Mouse (Mus musculus) splenic B cell, adult 2 months (primary cell): ENCODE data around the gene Gm17018.

Experiments used
- DNase-seq: peaks from one replicate; pipeline ENCODE4 v3.0.0-alpha.2; 2011; ENCODE audit warnings: low read depth, low spot score
- H3K27me3 ChIP-seq: 2 replicates; pipeline ENCODE4 v1.6.1; 2012; ENCODE audit warnings: mild to moderate bottlenecking, low read length, moderate library complexity, mixed read lengths; ENCODE audit not compliant: control insufficient read depth, poor library complexity, insufficient read depth, severe bottlenecking
- H3K36me3 ChIP-seq: 2 replicates; pipeline ENCODE4 v1.6.1; 2012; ENCODE audit warnings: mild to moderate bottlenecking, low read length, moderate library complexity, mixed read lengths; ENCODE audit not compliant: control insufficient read depth, poor library complexity, insufficient read depth, severe bottlenecking

The Gm17018 gene

GRCm38 (mm10) chr19:45591704-45592103 is 31.3 kb downstream of the Gm17018 start:
- no peaks in the 10 kb centered on the region for H3K36me3 ChIP-seq
- no peak for DNase-seq
- no peaks in the 10 kb centered on the region for H3K27me3 ChIP-seq

DNA sequence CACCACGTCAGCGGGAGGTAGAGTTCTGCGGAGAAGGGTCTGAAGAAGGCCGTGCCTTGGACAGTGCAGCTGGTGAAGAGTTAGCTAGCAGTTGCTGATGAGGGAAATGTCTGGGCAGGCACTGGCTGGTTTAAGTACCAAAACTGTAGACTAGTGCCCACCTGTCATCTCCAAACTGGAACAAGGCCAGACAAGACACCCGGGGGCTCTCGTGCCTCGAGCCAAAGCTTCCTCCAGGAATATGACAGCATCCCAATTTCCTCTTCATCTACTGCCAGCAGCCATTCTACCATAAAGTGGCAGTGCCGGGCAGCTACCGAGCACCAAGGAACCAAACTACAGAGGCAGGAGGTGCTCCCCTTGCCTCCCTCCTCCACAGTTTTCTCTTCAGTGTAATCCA is 32.5 kb downstream of the Gm17018 start:
- DNase-seq = no peak
- no peaks in the 10 kb centered on the region for H3K27me3 ChIP-seq
- H3K36me3 ChIP-seq = no peaks in the 10 kb centered on the region

GRCm38 (mm10) chr19:45594079-45594478 is 33.7 kb downstream of the Gm17018 start:
- no peaks in the 10 kb centered on the region for H3K27me3 ChIP-seq
- no peak for DNase-seq

GRCm38 (mm10) chr19:45595481-45595880 is 35.1 kb downstream of the Gm17018 start:
- no peak for DNase-seq
- H3K27me3 ChIP-seq = no peaks in the 10 kb centered on the region
- H3K36me3 ChIP-seq = no peaks in the 10 kb centered on the region

More at GRCm38 (mm10) chr19:45594079-45594478, 33.7 kb downstream of the Gm17018 start:
- no peaks in the 10 kb centered on the region for H3K36me3 ChIP-seq

DNA sequence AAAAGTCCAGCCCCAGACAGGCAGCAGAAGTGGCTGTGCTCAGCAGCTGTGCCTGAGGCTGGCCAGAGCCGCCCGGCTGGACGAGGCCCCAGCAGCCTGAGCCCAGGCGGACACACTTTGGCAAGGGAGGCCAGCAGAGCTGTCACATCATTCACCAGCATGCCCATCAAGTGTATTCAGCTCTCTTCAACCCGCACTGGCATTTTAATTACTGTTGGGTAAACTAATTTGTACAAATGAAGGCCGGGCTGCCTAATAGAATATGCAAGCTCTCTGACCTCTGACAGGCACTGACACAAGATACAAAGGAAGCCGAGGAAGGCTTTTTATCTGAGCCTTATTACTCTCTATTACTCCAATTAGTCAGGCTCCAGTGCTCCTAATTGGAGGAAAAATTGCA is 35.6 kb downstream of the Gm17018 start:
- no peaks in the 10 kb centered on the region for H3K36me3 ChIP-seq

DNA sequence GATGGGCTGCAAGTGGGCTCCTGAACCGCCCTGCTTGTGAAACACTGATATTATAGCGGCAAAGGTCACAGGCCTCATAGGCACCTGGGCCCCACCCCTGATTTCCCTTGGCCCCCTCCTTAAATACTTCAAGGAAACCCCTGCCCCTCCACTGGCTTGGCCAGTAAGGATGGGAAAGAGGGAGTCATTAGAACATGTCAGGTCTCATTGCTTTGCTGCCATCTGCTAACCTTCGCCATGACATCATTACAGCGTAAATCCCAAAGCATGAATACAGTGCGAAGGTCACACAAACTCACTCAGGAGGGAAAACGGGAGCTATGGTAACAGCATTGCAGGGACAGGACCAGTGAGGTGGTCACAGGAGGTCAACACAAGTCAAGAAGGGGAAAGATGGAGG is 36.0 kb downstream of the Gm17018 start:
- Histone ChIP-seq H3K36me3 (no peaks in the 10 kb centered on the region), H3K27me3 (no peaks in the 10 kb centered on the region)
- no peak for DNase-seq

More for the DNA sequence above, 35.6 kb downstream of the Gm17018 start:
- no peak for DNase-seq
- H3K27me3 ChIP-seq = no peaks in the 10 kb centered on the region

DNA sequence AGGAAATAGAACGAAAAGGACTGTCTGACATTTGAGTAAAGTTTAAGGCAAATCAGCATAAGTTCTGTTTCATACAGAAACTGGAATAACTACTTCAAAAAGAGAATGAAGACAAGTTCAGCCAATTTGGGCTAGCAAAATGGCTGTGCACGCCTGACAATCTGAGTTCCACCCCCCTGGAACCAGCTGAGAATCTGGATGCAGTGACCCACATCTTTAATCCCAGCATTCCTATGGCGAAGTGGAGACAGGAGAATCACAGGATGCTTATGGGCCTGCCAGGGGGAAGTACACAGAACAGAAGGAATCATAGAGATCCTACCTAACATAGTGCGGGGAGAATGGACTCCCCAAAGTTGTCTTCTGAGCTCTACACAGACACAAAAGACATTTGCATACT is 36.7 kb downstream of the Gm17018 start:
- Histone ChIP-seq H3K36me3 (no peaks in the 10 kb centered on the region), H3K27me3 (no peaks in the 10 kb centered on the region)
- DNase-seq = no peak

DNA sequence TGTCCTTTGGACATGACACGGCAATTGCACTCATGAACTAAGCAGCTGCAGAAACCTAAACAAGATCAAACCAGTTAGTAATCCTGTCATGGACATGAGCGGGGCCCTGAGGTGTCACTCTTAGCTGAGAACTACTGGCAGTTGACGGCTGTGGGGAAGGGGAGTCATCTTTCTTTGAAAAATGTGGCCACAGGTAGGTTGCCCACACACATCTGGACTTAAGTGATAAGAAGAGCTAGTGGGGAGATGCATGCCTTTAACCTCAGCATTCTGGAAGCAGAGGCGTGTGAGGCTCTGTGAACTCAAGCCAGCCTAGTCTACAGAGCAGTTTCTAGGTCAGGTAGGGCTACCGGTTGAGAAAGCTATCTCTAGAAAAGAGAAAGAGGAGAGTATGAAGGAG is 42.2 kb downstream of the Gm17018 start:
- no peaks in the 10 kb centered on the region for H3K27me3 ChIP-seq
- H3K36me3 ChIP-seq = no peaks in the 10 kb centered on the region
- DNase-seq = no peak

GRCm38 (mm10) chr19:45606701-45607100 is 46.3 kb downstream of the Gm17018 start:
- DNase-seq = no peak
- no peaks in the 10 kb centered on the region for H3K27me3 ChIP-seq
- H3K36me3 ChIP-seq = no peaks in the 10 kb centered on the region

DNA sequence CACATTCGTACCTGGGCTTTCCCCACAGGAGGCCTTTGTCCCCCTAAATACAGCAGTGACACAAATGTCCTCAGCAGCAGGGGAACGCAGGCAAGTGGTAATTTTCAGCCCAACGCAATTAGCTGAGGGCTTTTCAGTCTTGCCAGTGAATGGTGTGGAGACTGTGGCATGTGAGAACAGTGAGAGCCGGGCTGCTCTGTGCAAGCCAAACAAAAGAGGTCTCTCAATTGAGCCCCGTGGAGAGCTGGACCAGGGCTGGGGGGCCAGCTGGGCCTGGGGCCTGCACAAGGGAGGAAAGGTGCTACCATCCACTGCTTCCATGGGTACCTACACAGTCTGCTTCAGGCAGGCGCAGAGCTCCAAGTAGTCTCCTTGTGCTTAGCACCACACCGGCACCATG is 47.1 kb downstream of the Gm17018 start:
- Histone ChIP-seq H3K27me3 (no peaks in the 10 kb centered on the region), H3K36me3 (no peaks in the 10 kb centered on the region)
- DNase-seq = no peak

DNA sequence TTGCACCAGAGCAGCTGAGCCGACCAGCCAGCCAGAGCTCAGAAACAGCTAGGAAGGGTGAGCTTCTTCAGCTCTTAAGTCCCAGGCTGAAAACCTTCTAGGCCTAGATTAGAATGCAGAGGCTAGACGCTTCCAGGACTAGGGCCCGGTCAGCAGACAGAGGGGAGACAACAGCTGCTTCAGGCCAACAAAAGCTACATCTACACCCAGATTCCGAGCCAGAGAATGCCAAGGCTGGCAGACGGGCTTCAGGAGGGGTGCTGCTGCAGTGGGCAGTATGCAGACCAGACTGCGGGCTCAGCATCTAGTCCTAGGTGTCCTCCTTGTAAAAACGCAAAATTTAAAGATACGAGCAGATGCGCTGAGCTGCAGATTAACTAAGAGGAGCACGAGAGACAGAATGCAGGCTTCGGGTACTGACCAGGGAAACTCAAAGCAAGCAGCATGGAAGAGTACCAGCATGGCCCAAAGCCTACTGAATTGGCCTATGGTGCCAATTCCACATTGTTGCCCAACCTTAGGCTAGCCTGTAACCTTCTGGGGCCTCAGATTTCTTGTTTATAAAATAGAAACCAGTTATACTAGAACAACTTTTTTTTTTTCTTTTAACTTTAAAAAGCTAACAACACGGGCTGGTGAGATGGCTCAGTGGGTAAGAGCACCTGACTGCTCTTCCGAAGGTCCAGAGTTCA is 48.4 kb downstream of the Gm17018 start:
- no peaks in the 10 kb centered on the region for H3K36me3 ChIP-seq
- H3K27me3 ChIP-seq = no peaks in the 10 kb centered on the region
- no peak for DNase-seq

- Histone ChIP-seq H3K27me3 (no peaks in the 10 kb centered on the region), H3K36me3 (no peaks in the 10 kb centered on the region)
- no peak for DNase-seq
Measured at GRCm38 (mm10) chr19:45610823-45611222, 50.4 kb downstream of the Gm17018 start.

- DNase-seq = no peak
- Histone ChIP-seq H3K27me3 (no peaks in the 10 kb centered on the region), H3K36me3 (no peaks in the 10 kb centered on the region)
Measured at GRCm38 (mm10) chr19:45614375-45614774, 54.0 kb downstream of the Gm17018 start.

DNA sequence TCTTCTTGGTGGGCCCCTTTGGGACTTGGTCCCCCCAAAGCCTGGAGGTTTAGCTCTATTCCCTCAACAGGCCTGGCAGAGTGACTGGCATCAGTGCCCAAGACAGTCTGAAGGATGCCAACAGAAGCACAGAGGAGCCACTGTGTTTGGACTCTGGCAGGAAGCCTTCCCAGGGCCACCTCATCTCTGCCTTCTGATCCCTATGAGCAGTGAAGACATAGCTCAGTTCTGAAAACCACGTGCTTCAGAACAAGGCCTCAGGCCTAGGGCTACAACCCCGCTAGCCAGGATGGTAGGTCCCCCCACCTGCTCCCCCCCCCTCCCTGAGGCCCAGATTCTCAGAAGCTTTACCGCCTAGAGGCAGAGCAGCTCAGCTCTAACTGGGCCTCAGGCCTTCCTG is 54.5 kb downstream of the Gm17018 start:
- H3K36me3 ChIP-seq = no peaks in the 10 kb centered on the region
- DNase-seq = no peak

GRCm38 (mm10) chr19:45615415-45616213 is 55.2 kb downstream of the Gm17018 start:
- DNase-seq = no peak
- Histone ChIP-seq H3K36me3 (no peaks in the 10 kb centered on the region), H3K27me3 (no peaks in the 10 kb centered on the region)

More for the DNA sequence above, 54.5 kb downstream of the Gm17018 start:
- no peaks in the 10 kb centered on the region for H3K27me3 ChIP-seq
